Mouse (Mus musculus) c-Kit-negative CD71-positive TER-119-positive erythroid progenitor cells, embryonic 14.5 days (primary cell): ENCODE measurements around the gene Kantr.
A peak's percentile ranks its signal among the peaks of the same experiment; 100 is the strongest.
"Not testable (repeated sequence)": the region's sequence is repeated elsewhere in the genome, so short reads cannot be mapped to it uniquely, and the experiment has no call there.

ENCODE experiments used
- DNase-seq: peaks from one replicate; pipeline ENCODE4 v3.0.0-alpha.2; 2013; ENCODE audit warnings: low read depth, low spot score

Gene Kantr

GRCm38 (mm10) chrX:152326996-152327688 is at the start of gene Kantr:
Gene Kantr (minus strand): TSS chrX:152327495.
- peak; percentile 71 for DNase-seq

- no peak for DNase-seq
Measured at GRCm38 (mm10) chrX:152368397-152369273, 41.3 kb upstream of the Kantr start, which contains the start of gene Gpr173. Gene Gpr173 (minus strand): TSS chrX:152368704.

GRCm38 (mm10) chrX:152368054-152368396 is 40.7 kb upstream of the Kantr start:
- DNase-seq = no peak

DNA sequence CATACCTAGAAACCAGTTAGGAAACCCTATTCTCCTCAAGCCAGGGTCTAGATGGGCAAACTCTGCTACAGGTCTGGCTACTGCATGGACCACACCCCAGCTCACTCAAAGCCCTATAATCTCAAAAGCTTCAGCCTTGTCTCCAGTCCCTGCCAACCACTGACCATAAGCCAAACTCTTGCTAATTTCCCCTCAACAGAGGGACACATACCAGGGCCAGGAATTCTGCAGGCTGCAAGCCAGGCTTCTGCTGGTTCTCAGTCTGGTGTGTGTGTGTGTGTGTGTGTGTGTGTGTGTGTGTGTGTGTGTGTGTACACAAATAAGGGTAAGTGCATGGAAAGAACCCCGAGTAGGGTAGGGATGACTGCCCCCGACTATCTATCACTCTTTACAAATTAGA is 39.1 kb upstream of the Kantr start:
- DNase-seq = no peak

- DNase-seq = peak; percentile 47
Measured at GRCm38 (mm10) chrX:152352553-152353153, 25.4 kb upstream of the Kantr start.

- DNase-seq = no peak
Measured at GRCm38 (mm10) chrX:152347041-152347440, 19.7 kb upstream of the Kantr start.

- DNase-seq = no peak
Measured at GRCm38 (mm10) chrX:152346587-152346986, 19.3 kb upstream of the Kantr start.

DNA sequence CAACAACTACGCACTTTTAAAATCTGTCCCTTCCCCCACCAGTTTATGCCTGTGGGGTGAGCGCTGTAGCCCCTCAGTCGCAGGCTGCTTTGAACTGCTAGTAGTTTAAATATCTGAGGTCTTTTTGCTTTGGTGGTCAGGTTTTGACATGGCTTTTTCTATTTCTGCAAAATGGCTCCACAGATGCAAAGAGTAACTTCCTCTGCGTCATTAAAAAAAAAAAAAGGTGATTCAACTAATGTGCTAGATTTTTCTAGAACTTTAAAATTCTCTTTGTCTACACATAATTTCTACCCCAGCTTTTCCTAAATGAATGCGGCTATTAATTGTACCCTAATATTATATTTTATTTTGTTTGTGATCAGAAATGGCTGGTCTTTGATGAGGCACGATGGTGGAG is 15.6 kb upstream of the Kantr start:
- DNase-seq = no peak

- DNase-seq = peak; percentile 55
Measured at GRCm38 (mm10) chrX:152342358-152342901, 15.1 kb upstream of the Kantr start, which contains the start of gene Tspyl2. Gene Tspyl2 (minus strand): TSS chrX:152342425.

DNA sequence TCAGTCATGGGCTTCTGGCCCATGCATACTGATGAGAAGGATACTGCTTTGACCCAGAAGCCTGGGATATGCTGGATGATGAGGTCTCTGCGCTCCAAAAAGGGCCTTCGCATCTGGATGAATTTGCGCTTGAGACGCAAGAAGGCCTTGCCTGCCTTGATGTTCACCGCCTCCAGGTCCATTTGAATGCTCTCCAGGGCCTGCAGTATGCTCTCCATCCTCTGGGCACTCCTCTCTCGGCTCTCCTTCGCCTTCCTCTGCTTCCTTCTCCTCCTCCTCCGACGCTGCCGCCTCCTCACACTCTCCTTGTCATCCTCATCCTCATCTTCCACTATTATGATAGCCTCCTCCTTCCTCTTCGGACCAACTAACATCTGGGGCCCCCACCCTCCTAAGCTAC is 14.2 kb upstream of the Kantr start:
- no peak for DNase-seq

GRCm38 (mm10) chrX:152336546-152337332 is 9.4 kb upstream of the Kantr start:
- DNase-seq = peak; percentile 33

GRCm38 (mm10) chrX:152336123-152336522 is 8.8 kb upstream of the Kantr start:
- not testable (repeated sequence) for DNase-seq

DNA sequence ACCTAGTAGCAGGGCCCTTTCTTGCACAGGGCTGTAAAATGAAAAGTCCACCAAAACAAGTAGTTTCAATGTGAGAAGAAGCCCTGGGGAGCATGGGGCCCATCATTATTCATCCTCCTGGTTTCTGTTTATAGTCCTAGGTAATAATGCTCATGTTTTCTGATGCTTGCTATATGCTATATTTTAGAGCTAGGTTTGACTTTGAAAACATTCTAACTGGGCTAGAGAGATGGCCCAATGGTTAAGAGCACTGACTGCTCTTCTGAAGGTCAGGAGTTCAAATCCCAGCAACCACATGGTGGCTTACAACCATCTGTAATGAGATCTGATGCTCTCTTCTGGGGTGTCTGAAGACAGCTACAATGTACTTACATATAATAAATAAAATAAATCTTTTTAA is 2.1 kb upstream of the Kantr start:
- not testable (repeated sequence) for DNase-seq

DNA sequence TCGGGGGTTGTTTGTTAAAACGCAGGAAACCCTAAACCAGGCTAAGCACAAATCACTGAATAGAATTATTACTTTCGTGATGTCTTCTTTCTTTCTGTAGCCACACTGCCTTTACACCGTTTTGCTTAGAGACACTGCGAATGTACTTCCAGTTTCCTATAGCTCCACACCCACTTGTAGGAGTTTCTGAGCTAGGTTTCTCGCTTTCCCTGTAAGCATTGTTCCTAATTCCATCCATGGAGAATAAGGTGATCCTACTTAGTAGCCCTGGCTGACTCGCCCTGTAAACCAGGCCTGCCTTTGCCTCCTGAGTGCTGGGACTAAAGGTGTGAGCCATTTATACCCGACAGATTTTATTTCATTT is 376 bp upstream of the Kantr start:
- no peak for DNase-seq

- no peak for DNase-seq
Measured at GRCm38 (mm10) chrX:152323584-152323983, 3.7 kb downstream of the Kantr start.

DNA sequence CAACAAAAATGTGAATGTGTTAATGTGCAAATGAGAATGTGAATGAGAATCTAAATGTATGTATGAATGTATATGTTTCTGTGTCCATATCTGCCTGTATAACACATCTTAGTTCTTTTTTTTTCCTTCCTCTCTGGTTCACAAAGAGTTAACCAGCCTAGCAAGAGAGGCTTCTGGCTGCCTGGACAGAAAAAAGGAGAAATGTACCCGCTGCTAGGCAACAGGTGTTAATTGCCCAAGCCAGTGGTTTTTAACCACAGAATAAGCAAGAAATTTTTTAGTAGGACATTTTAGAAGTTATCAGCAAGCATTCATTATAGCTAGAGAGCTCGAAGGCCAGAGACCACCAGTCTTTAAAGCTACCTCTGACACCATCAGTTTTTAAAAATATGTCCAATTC is 4.5 kb downstream of the Kantr start:
- no peak for DNase-seq

- DNase-seq = no peak
Measured at GRCm38 (mm10) chrX:152320535-152320934, 6.8 kb downstream of the Kantr start.

GRCm38 (mm10) chrX:152307942-152308341 is 19.4 kb downstream of the Kantr start:
- peak; percentile 63 for DNase-seq

DNA sequence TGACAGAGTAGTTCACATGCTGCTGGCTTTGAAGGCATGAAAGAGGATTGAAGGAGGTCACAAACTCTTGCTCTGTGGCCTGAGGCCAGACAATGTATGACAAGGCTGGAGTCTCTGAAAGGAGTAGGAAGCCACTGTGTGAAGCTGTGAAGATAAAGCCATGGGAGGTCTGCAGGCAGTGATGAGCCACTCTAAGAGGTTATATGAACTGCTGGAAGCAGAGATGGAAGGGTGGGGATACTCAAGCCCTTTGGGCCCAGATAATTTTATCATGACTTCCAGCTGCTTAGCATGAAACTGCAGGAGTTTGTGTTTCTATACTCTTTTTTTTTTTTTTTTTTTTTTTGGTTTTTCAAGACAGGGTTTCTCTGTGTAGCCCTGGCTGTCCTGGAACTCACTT is 19.9 kb downstream of the Kantr start:
- peak; percentile 65 for DNase-seq

DNA sequence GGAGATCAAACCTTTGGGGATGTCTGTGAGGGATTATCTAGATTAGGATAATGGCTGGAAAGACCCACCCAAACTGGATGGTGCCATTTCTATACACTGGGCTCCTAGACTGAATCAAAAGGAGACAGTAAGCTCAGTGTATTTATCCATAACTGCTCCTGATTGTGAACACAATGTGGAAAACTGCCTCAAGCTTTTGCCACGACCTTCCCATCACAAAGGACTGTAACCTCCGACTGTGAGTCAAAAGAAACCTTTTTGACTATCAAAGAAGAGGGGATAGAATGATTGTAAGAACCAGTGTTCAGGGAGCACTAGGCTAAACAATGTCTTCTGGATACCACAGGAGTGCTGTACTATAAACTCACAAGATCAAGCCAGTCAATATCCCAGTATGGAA is 21.1 kb downstream of the Kantr start:
- DNase-seq = no peak

DNA sequence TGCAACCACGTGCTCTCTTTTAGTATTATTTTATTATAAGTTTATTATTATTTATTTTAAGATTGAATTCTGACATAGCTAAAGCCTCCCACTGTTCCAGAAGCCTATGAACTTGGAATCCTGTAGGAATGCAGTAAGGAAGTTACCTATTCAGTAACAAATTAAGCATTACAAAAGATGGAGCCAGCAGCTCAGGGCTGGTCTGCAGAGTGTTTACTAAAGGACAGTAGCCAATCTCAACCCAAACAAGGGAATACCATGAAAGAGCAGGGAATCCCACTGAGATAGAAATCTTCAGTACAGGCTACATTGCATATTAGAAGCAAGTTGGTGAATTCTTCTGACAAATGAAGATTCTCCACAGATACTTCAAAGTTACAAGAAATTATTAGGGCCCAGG is 40.3 kb downstream of the Kantr start:
- not testable (repeated sequence) for DNase-seq
